Mouse (Mus musculus): ENCODE measurements around the gene Nhp2.

DNA sequence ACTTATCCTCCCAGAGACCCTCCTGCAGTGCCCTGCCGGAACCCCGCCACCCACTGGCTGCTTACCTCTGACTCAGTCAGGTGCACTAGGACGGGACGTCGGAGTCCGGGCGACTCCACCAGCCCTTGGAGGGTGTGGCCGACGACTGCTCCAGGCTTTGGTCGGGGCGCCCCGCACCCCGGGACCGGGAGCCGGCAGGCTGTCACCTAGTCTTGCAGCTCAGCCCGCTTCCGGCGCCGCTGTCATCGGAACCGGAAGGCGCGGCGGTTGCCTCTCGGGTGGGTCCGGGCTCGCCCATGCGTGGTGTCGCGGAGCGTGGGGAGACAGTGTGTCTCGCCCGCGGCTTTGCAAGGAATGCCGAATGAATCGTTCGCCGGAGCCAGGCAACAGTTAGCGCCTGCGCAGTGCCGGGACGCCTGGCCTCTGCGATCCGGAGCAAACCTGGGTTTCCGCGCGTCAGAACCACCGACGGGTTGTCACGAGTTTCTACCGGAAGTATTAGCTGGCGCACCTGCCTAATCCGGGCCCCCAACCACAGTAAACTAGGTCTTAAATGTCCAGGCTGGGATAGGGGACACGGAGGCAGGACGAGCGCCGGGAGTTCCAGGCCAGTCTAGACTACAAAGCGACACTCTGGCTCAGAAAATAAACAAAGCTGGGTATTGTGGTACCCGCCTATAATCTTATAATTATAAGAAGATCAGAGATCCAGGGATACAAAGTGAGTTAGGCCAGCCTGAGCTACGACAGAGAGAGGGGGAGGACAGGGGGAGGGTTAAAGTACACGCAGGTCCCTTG lies 16.2 kb downstream of the Nhp2 start, which contains the start of gene Rmnd5b:
- no peak for TF ChIP-seq CTCF (IDR thresholded peaks at IDR 0.05; ENCODE audit: extremely low read depth, insufficient read depth, insufficient read length, insufficient replicate concordance)
- peak; percentile 39; the same call in 1 of the 2 replicates for TF ChIP-seq POLR2A (IDR thresholded peaks at IDR 0.05; ENCODE audit: low read depth, low read length)

All from spleen, adult 2 months (tissue).